Mouse (Mus musculus) spleen, adult 10 weeks (tissue): Measurements from ENCODE around the gene Zfp808. TPM values are rescaled to one million over a fixed set of nuclear protein-coding genes. Genes with fewer than 3 reads are reported as not detected.

Source experiments
- polyA plus RNA-seq: library from polyadenylated mRNA; stranded (reverse); fragments of 350-450 nt; fragmentation: Illumina TruSeq; extraction: RNeasy Lipid Tissue Mini Kit (QIAGEN cat#74804); gene quantifications from one replicate; pipeline ENCODE4 v1.2.3, GENCODE M21; 2015; ENCODE audit warnings: low replicate concordance; ENCODE audit not compliant: insufficient read depth

Gene Zfp808
- 9.8 TPM for polyA plus RNA-seq

DNA sequence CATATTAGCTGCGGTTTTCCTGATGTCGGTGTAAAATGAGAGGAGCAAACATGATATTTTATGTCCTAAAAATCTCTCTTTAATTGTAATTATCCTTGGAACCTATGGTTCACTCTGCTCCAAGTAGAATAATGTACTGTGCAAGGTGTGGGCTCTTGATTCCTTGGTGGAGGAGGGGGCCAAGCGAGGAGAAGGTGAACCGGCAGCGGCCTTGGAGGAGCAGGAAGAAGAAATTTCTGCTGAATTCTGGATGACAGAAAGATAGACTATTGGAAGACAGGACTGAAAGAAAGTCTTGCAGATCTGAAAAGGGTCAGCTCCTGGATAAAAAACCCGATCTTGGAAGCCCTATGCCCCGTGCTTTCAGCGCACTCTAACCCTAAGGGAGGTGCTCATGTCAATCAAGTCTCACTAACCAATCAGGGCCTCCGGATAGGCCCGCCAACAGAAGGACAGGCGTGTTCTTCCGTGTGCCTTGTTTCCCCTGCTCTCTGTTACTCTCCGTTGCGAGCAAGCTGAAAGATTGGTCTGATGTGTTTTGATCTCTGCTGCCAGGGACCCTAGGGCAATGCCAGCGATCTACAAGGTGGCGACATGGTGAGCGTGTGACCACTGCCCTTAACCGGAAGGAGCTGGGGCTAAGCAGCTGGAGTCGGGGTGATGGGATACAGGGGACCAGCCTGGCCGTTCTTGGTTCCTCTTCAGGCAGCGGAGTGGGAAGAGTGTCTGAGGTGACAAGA lies at the start of gene Zfp808:
Gene Zfp808 (plus strand): TSS at position 455 of the 740 bp plus-strand sequence.

